Mouse (Mus musculus) heart, postnatal 0 days (tissue): Measurements from ENCODE around the gene Adra2a. TPM values are rescaled to one million over a fixed set of nuclear protein-coding genes. Genes with fewer than 3 reads are reported as not detected.

Experiments used
- ATAC-seq: fragments of 200-750 bp; cut with Nextera tagmentation; 2 replicates; pipeline ENCODE4 v1.8.0; 2017; ENCODE audit warnings: low read depth, moderate number of reproducible peaks, moderate library complexity; ENCODE audit not compliant: insufficient read depth
- DNase-seq: peaks from one replicate; pipeline ENCODE4 v3.0.0-alpha.2; 2016; ENCODE audit warnings: low spot score
- H3K27ac ChIP-seq: fragments of 300-500 bp; sonication (generic); 2 replicates; pipeline ENCODE4 v1.5.1; 2014; ENCODE audit warnings: low read depth, mild to moderate bottlenecking
- H3K27me3 ChIP-seq: fragments of 300-500 bp; sonication (generic); 2 replicates; pipeline ENCODE4 v1.6.1; 2014; ENCODE audit warnings: low read length, mixed read lengths; ENCODE audit not compliant: control insufficient read depth, insufficient read depth
- H3K36me3 ChIP-seq: fragments of 300-500 bp; sonication (generic); replicated peaks from 2 replicates; pipeline ENCODE4 v1.6.1; 2014; ENCODE audit warnings: low read length, mixed read lengths; ENCODE audit not compliant: control insufficient read depth, insufficient read depth
- H3K4me1 ChIP-seq: fragments of 300-500 bp; sonication (generic); 2 replicates; pipeline ENCODE4 v1.6.1; 2014; ENCODE audit warnings: antibody characterized with exemption; ENCODE audit not compliant: control insufficient read depth, insufficient read depth
- H3K4me2 ChIP-seq: fragments of 300-500 bp; sonication (generic); 2 replicates; pipeline ENCODE4 v1.6.1; 2014; ENCODE audit warnings: low read depth, mild to moderate bottlenecking, low read length, moderate library complexity
- H3K4me3 ChIP-seq: fragments of 300-500 bp; sonication (generic); 2 replicates; pipeline ENCODE4 v1.5.1; 2014; ENCODE audit warnings: low read depth, low read length
- H3K9ac ChIP-seq: fragments of 300-500 bp; sonication (generic); replicated peaks from 2 replicates; pipeline ENCODE4 v1.6.1; 2014; ENCODE audit warnings: low read depth, low read length, mixed read lengths
- H3K9me3 ChIP-seq: fragments of 300-500 bp; sonication (generic); replicated peaks from 2 replicates; pipeline ENCODE4 v1.6.1; 2016; ENCODE audit warnings: low read length; ENCODE audit not compliant: control insufficient read depth
- CTCF ChIP-seq: IDR thresholded peaks from 2 replicates; pipeline ENCODE4 v1.5.1; 2016; ENCODE audit warnings: antibody characterized with exemption, control low read depth, low read depth
- EP300 ChIP-seq: IDR thresholded peaks from 2 replicates; pipeline ENCODE4 v1.6.1; 2016; ENCODE audit warnings: antibody characterized with exemption, low read depth
- WGBS: fragments of 180-500 bp; shearing (Covaris S2); extraction: QIAGEN DNeasy Blood & Tissue Kit; methylation state at CpG from one replicate; pipeline ENCODE4 v1.1.7; 2014; 5-methylcytosine and 5-hydroxymethylcytosine counted together
- polyA plus RNA-seq: library from polyadenylated mRNA; unstranded; fragments of >200 nt; fragmentation: Nextera tagmentation; extraction: Ambion mirVana; gene quantifications from 2 replicates; pipeline ENCODE4 v1.2.1, GENCODE M21; 2015
- total RNA-seq: library from RNA; depleted of rRNA; stranded (reverse); fragments of >200 nt; gene quantifications from 2 replicates; pipeline ENCODE4 v1.2.3, GENCODE M21; 2014; ENCODE audit warnings: low replicate concordance

Gene Adra2a
- total and polyA plus RNA-seq, 2 experiments from 2014 or later: not detected

GRCm38 (mm10) chr19:54055845-54056244, 11.9 kb downstream of the Adra2a start:
- ATAC-seq: no peak
- Histone ChIP-seq H3K4me3 (no peak overlapping the region), H3K27me3 (peaks cover 12% of the 10 kb centered on the region; the same call in 1 of the 2 replicates), H3K9ac (no peak overlapping the region), H3K27ac (no peak overlapping the region), H3K4me1 (no peaks in the 10 kb centered on the region), H3K9me3 (no peaks in the 10 kb centered on the region), H3K36me3 (no peaks in the 10 kb centered on the region), H3K4me2 (no peak overlapping the region)
- no peak for DNase-seq
- WGBS: 72% methylated on average over 5 of the region's 5 CpGs
- TF ChIP-seq CTCF (no peak), EP300 (no peak)

- no peak for TF ChIP-seq CTCF
- TF ChIP-seq EP300: no peak
- 85% methylated on average over 7 of the region's 7 CpGs for WGBS
- ATAC-seq (no peak), DNase-seq (no peak)
- no peak overlapping the region for H3K27ac ChIP-seq
- no peaks in the 10 kb centered on the region for H3K4me1 ChIP-seq
- H3K27me3 ChIP-seq: no peaks in the 10 kb centered on the region
- no peak overlapping the region for H3K9ac ChIP-seq
- H3K4me2 ChIP-seq: no peak overlapping the region
- no peaks in the 10 kb centered on the region for H3K9me3 ChIP-seq
- H3K4me3 ChIP-seq: no peak overlapping the region
- no peaks in the 10 kb centered on the region for H3K36me3 ChIP-seq
Measured at GRCm38 (mm10) chr19:54068447-54068846, 24.5 kb downstream of the Adra2a start.

GRCm38 (mm10) chr19:54070521-54070920, 26.6 kb downstream of the Adra2a start:
- TF ChIP-seq EP300: no peak
- no peak for TF ChIP-seq CTCF
- no peaks in the 10 kb centered on the region for H3K4me1 ChIP-seq
- H3K9ac ChIP-seq: no peak overlapping the region
- 64% methylated on average over 5 of the region's 5 CpGs for WGBS
- H3K4me3 ChIP-seq: no peak overlapping the region
- no peaks in the 10 kb centered on the region for H3K9me3 ChIP-seq
- ATAC-seq: no peak
- H3K27me3 ChIP-seq: no peaks in the 10 kb centered on the region
- no peak for DNase-seq
- no peak overlapping the region for H3K27ac ChIP-seq
- no peak overlapping the region for H3K4me2 ChIP-seq
- H3K36me3 ChIP-seq: no peaks in the 10 kb centered on the region

- Histone ChIP-seq H3K4me3 (no peak overlapping the region), H3K9ac (no peak overlapping the region), H3K9me3 (no peaks in the 10 kb centered on the region), H3K4me2 (no peak overlapping the region), H3K27ac (no peak overlapping the region), H3K27me3 (no peaks in the 10 kb centered on the region), H3K4me1 (no peaks in the 10 kb centered on the region), H3K36me3 (no peaks in the 10 kb centered on the region)
- WGBS: 69% methylated on average over 5 of the region's 5 CpGs
- no peak for DNase-seq
- no peak for TF ChIP-seq EP300
- TF ChIP-seq CTCF: no peak
- no peak for ATAC-seq
Measured at GRCm38 (mm10) chr19:54072233-54072800, 28.4 kb downstream of the Adra2a start.

- Histone ChIP-seq H3K4me1 (no peaks in the 10 kb centered on the region), H3K27me3 (no peaks in the 10 kb centered on the region)
- ATAC-seq: no peak
Measured at GRCm38 (mm10) chr19:54076362-54077349, 32.7 kb downstream of the Adra2a start.

More at GRCm38 (mm10) chr19:54076362-54077349, 32.7 kb downstream of the Adra2a start:
- no peak overlapping the region for H3K4me2 ChIP-seq
- H3K4me3 ChIP-seq: no peak overlapping the region
- WGBS: 55% methylated on average over 10 of the region's 10 CpGs
- no peak overlapping the region for H3K9ac ChIP-seq
- no peaks in the 10 kb centered on the region for H3K9me3 ChIP-seq
- H3K27ac ChIP-seq: no peak overlapping the region
- H3K36me3 ChIP-seq: no peaks in the 10 kb centered on the region
- no peak for DNase-seq
- TF ChIP-seq CTCF: no peak
- no peak for TF ChIP-seq EP300
